Mouse (Mus musculus) MEL (cell line): ENCODE data around the gene Gm21988. TPM values are rescaled to one million over a fixed set of nuclear protein-coding genes. Genes with fewer than 3 reads are reported as not detected.

Experiments used
- DNase-seq: peaks from one replicate; pipeline ENCODE4 v3.0.0; 2011; ENCODE audit warnings: low read depth, low spot score
- H3K27ac ChIP-seq: 2 replicates; pipeline ENCODE4 v1.5.1; 2012; ENCODE audit warnings: low read depth, mild to moderate bottlenecking, control low read depth, low read length, moderate library complexity; ENCODE audit not compliant: control insufficient read depth
- H3K27me3 ChIP-seq, 2 experiments: fragments of 150-350 bp in 1 of 2; sonication (generic) in 1 of 2; 2 replicates each; pipeline ENCODE4 v1.6.1; 2012; ENCODE audit warnings: low read length in 2 of 2, mild to moderate bottlenecking in 2 of 2, improper control_type of control experiment in 1 of 2, moderate library complexity in 1 of 2; ENCODE audit not compliant: insufficient read depth in 2 of 2, control insufficient read depth in 1 of 2
- H3K36me3 ChIP-seq, 2 experiments: 2 replicates each; pipeline ENCODE4 v1.6.1; 2012 to 2014; ENCODE audit warnings: low read length in 2 of 2, improper control_type of control experiment in 1 of 2, inconsistent platforms in 1 of 2, mild to moderate bottlenecking in 1 of 2; ENCODE audit not compliant: insufficient read depth in 2 of 2, control insufficient read depth in 1 of 2
- H3K4me1 ChIP-seq, 2 experiments: fragments of 150-350 bp in 1 of 2; sonication (generic) in 1 of 2; 2 replicates each; pipeline ENCODE4 v1.6.1; 2012; ENCODE audit warnings: low read length in 2 of 2, improper control_type of control experiment in 1 of 2, mild to moderate bottlenecking in 1 of 2; ENCODE audit not compliant: insufficient read depth in 2 of 2, control insufficient read depth in 1 of 2
- H3K4me3 ChIP-seq, 2 experiments: fragments of 150-350 bp in 1 of 2; sonication (generic) in 1 of 2; 2 replicates each; pipeline ENCODE4 v1.5.1; 2012; ENCODE audit warnings: low read depth in 2 of 2, low read length in 2 of 2, mild to moderate bottlenecking in 2 of 2, moderate library complexity in 2 of 2, control low read depth in 1 of 2, improper control_type of control experiment in 1 of 2; ENCODE audit not compliant: control insufficient read depth in 1 of 2, insufficient read depth in 1 of 2
- H3K79me2 ChIP-seq: 2 replicates; pipeline ENCODE4 v1.6.1; 2012; ENCODE audit warnings: mild to moderate bottlenecking, low read length, moderate library complexity; ENCODE audit not compliant: control insufficient read depth, poor library complexity, insufficient read depth
- H3K9ac ChIP-seq: 2 replicates; pipeline ENCODE4 v1.6.1; 2012; ENCODE audit warnings: low read depth, mild to moderate bottlenecking, control low read depth, low read length, moderate library complexity; ENCODE audit not compliant: control insufficient read depth, poor library complexity, severe bottlenecking
- H3K9me3 ChIP-seq: fragments of 150-350 bp; sonication (generic); replicated peaks from 2 replicates; pipeline ENCODE4 v1.6.1; 2012; ENCODE audit warnings: mild to moderate bottlenecking, low read length, improper control_type of control experiment, moderate library complexity; ENCODE audit not compliant: insufficient read depth
- CHD1 ChIP-seq: IDR thresholded peaks from 2 replicates; pipeline ENCODE4 v1.6.1; 2012; ENCODE audit warnings: low read depth, mild to moderate bottlenecking, inconsistent platforms, low read length, improper control_type of control experiment
- ETS1 ChIP-seq: IDR thresholded peaks from 2 replicates; pipeline ENCODE4 v1.6.1; 2012; ENCODE audit warnings: low read depth, mild to moderate bottlenecking, inconsistent platforms, low read length, improper control_type of control experiment, moderate library complexity
- GABPA ChIP-seq: IDR thresholded peaks from 2 replicates; pipeline ENCODE4 v1.6.1; 2012; ENCODE audit warnings: low read depth, mild to moderate bottlenecking, inconsistent platforms, low read length, improper control_type of control experiment, moderate library complexity
- MAX ChIP-seq: IDR thresholded peaks from 2 replicates; pipeline ENCODE4 v1.6.1; 2011; ENCODE audit warnings: low read length, improper control_type of control experiment
- MEF2A ChIP-seq: IDR thresholded peaks from 2 replicates; pipeline ENCODE4 v1.6.1; 2014; ENCODE audit warnings: low read depth, mild to moderate bottlenecking, inconsistent platforms, low read length, improper control_type of control experiment; ENCODE audit not compliant: poor library complexity, insufficient replicate concordance, severe bottlenecking; ENCODE audit errors: extremely low read depth
- NELFE ChIP-seq: IDR thresholded peaks from 2 replicates; pipeline ENCODE4 v1.6.1; 2011; ENCODE audit warnings: low read depth, low read length, improper control_type of control experiment
- POLR2A ChIP-seq, 2 experiments: IDR thresholded peaks; 2 replicates each; pipeline ENCODE4 v1.6.1; 2011 to 2012; ENCODE audit warnings: low read length in 2 of 2, mild to moderate bottlenecking in 2 of 2, control low read depth in 1 of 2, improper control_type of control experiment in 1 of 2, low read depth in 1 of 2, moderate library complexity in 1 of 2; ENCODE audit not compliant: control insufficient read depth in 1 of 2, insufficient read depth in 1 of 2, poor library complexity in 1 of 2
- POLR2AphosphoS5 ChIP-seq: IDR thresholded peaks from 2 replicates; pipeline ENCODE4 v1.6.1; 2012; ENCODE audit warnings: low read depth, borderline replicate concordance, mild to moderate bottlenecking, inconsistent platforms, low read length, moderate library complexity, mixed read lengths
- RCOR1 ChIP-seq: IDR thresholded peaks from 2 replicates; pipeline ENCODE4 v1.6.1; 2012; ENCODE audit warnings: low read depth, mild to moderate bottlenecking, inconsistent platforms, low read length, improper control_type of control experiment
- SMC3 ChIP-seq: IDR thresholded peaks from 2 replicates; pipeline ENCODE4 v1.6.1; 2011; ENCODE audit warnings: low read depth, low read length, improper control_type of control experiment
- UBTF ChIP-seq: IDR thresholded peaks from 2 replicates; pipeline ENCODE4 v1.6.1; 2012; ENCODE audit warnings: low read depth, mild to moderate bottlenecking, inconsistent platforms, low read length, improper control_type of control experiment, moderate library complexity, borderline replicate concordance; ENCODE audit not compliant: insufficient read depth
- USF1 ChIP-seq: IDR thresholded peaks from 2 replicates; pipeline ENCODE4 v1.6.1; 2014; ENCODE audit warnings: low read depth, mild to moderate bottlenecking, inconsistent platforms, low read length, improper control_type of control experiment, moderate library complexity
- USF2 ChIP-seq, 2 experiments: IDR thresholded peaks; 2 replicates each; pipeline ENCODE4 v1.6.1; 2011 to 2012; ENCODE audit warnings: improper control_type of control experiment in 2 of 2, low read length in 2 of 2, borderline replicate concordance in 1 of 2, inconsistent platforms in 1 of 2, low read depth in 1 of 2, mild to moderate bottlenecking in 1 of 2; ENCODE audit not compliant: insufficient read depth in 1 of 2
- ZNF384 ChIP-seq: IDR thresholded peaks from 2 replicates; pipeline ENCODE4 v1.6.1; 2012; ENCODE audit warnings: low read depth, mild to moderate bottlenecking, inconsistent platforms, low read length, improper control_type of control experiment
- polyA plus RNA-seq, 2 experiments: library from polyadenylated mRNA; stranded (reverse) in 1 of 2; unstranded in 1 of 2; fragments of >175 nt in 1 of 2; fragments of >200 nt in 1 of 2; gene quantifications; 2 replicates each; pipeline versions ENCODE4 v1.2.1 to v1.2.4; 2012; ENCODE audit warnings: low replicate concordance in 2 of 2, low read depth in 1 of 2; ENCODE audit not compliant: insufficient read length in 2 of 2, insufficient read depth in 1 of 2, missing spikeins in 1 of 2
- total RNA-seq: library from RNA; depleted of rRNA; stranded (reverse); fragments of 300-350 nt; gene quantifications from 2 replicates; pipeline ENCODE4 v1.2.3, GENCODE M21; 2012

Gene Gm21988
- total and polyA plus RNA-seq, 3 experiments = 3.7 to 4.1 TPM; not detected in 1

DNA sequence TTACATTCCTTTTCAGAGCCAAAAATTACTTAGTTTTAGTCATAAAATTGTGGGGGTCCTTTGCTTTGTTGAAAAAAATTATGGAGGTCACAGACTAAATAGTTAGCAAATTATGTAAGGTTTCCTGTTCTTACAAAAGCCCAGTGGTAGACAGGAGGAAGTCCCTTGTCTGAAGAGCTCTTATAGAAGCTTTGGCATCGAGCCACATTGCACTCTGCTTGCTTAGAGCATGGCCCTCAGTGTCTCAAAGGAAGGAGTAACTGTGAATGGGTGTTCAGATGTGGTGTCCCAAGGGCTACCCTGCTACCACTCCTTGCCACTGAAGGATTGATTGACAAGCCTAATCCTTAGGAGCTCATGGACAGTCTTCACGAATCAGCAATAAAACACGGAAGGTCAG lies 40.8 kb upstream of the Gm21988 start:
- H3K27me3 ChIP-seq = peaks cover 13 to 14% of the 10 kb centered on the region in 2 experiments
- peak; percentile 84 for DNase-seq
- H3K27ac ChIP-seq = no peak overlapping the region
- no peak overlapping the region for H3K9ac ChIP-seq
- no peak overlapping the region for H3K4me3 ChIP-seq
- peaks cover 0 to 3% of the 10 kb centered on the region in 2 experiments; a peak in 1 of 4 replicates for H3K4me1 ChIP-seq
- H3K79me2 ChIP-seq = no peaks in the 10 kb centered on the region
- H3K9me3 ChIP-seq = no peaks in the 10 kb centered on the region
- no peak for TF ChIP-seq MAX
- no peak for TF ChIP-seq USF2 (IDR thresholded peaks at IDR 0.05; ENCODE audit: borderline replicate concordance in 1 of 2, insufficient read depth in 1 of 2, low read depth in 1 of 2, low read length in 2 of 2)
- no peak for TF ChIP-seq NELFE
- TF ChIP-seq POLR2A (IDR thresholded peaks at IDR 0.05; ENCODE audit: control insufficient read depth in 1 of 2, insufficient read depth in 1 of 2, low read depth in 1 of 2, low read length in 2 of 2, poor library complexity in 1 of 2) = no peak
- TF ChIP-seq ETS1 = no peak
- no peak for TF ChIP-seq USF1
- no peaks in the 10 kb centered on the region for H3K36me3 ChIP-seq

DNA sequence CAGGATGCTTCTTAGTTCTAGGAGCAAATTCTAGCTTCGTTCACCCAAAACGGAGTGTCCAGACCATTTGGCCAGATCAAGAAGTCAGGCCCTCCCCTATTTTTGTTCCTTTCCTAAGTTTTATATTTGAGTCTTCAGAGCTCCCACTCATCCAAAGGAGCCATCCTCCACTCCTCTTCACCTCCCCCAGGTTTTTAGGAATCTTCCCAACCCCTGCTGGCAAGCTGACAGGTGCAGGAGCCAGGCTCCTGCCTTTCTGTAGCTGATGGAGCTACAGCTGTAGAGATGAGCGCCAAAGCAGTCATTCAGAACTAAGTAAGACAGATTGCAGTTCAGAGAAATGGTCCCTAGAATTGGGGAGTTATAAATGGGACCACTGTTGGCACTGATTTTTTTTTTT lies 39.3 kb upstream of the Gm21988 start:
- no peaks in the 10 kb centered on the region for H3K36me3 ChIP-seq
- TF ChIP-seq USF1 (no peak), POLR2AphosphoS5 (no peak), SMC3 (no peak), RCOR1 (no peak), POLR2A (IDR thresholded peaks at IDR 0.05; ENCODE audit: control insufficient read depth in 1 of 2, insufficient read depth in 1 of 2, low read depth in 1 of 2, low read length in 2 of 2, poor library complexity in 1 of 2) (no peak)
- no peak for DNase-seq
- H3K9me3 ChIP-seq = no peaks in the 10 kb centered on the region
- no peaks in the 10 kb centered on the region for H3K79me2 ChIP-seq
- H3K4me1 ChIP-seq = peaks cover 0 to 3% of the 10 kb centered on the region in 2 experiments; a peak in 1 of 4 replicates
- H3K4me3 ChIP-seq = no peak overlapping the region
- H3K27me3 ChIP-seq = peaks cover 9 to 11% of the 10 kb centered on the region in 2 experiments
- H3K9ac ChIP-seq = no peak overlapping the region
- H3K27ac ChIP-seq = no peak overlapping the region

DNA sequence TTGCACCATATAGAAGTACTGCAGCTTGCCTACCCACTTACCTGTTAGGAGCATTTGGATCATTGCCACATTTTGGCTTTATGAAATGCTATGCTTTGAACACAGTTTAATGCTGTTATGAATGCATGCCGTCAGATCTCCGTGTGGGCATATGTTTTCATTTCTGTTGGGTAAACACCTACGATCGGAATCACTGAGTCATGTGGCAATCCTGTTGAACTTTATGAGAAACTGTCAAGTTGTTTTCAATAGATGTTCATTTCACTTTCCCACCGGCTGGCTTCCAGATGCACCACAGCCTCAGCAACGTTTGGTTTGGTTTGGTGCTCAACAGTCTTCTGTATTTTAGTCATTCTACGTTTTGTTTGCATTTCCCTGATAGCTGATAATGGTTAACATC lies 32.0 kb upstream of the Gm21988 start:
- no peaks in the 10 kb centered on the region for H3K79me2 ChIP-seq
- no peaks in the 10 kb centered on the region for H3K36me3 ChIP-seq
- H3K4me3 ChIP-seq = no peak overlapping the region

More for the DNA sequence above, 32.0 kb upstream of the Gm21988 start:
- no peak for DNase-seq
- no peak for TF ChIP-seq USF2 (IDR thresholded peaks at IDR 0.05; ENCODE audit: borderline replicate concordance in 1 of 2, insufficient read depth in 1 of 2, low read depth in 1 of 2, low read length in 2 of 2)
- TF ChIP-seq ZNF384 = no peak
- TF ChIP-seq GABPA = no peak
- no peak for TF ChIP-seq CHD1
- TF ChIP-seq UBTF = no peak
- no peak for TF ChIP-seq MEF2A
- Histone ChIP-seq H3K9ac (no peak overlapping the region), H3K4me1 (no peaks in the 10 kb centered on the region), H3K9me3 (no peaks in the 10 kb centered on the region), H3K27ac (no peak overlapping the region), H3K27me3 (peaks cover 7 to 15% of the 10 kb centered on the region in 2 experiments)
